Mouse (Mus musculus) sigmoid colon, adult 10 weeks (tissue): ENCODE measurements around the gene Vmn1r213. TPM values are rescaled to one million over a fixed set of nuclear protein-coding genes. Genes with fewer than 3 reads are reported as not detected.

Experiments used
- polyA plus RNA-seq: library from polyadenylated mRNA; stranded (reverse); fragments of 350-450 nt; fragmentation: Illumina TruSeq; extraction: RNeasy Lipid Tissue Mini Kit (QIAGEN cat#74804); gene quantifications from one replicate; pipeline ENCODE4 v1.2.3, GENCODE M21; 2014; ENCODE audit warnings: low read depth, low replicate concordance

The Vmn1r213 gene
- not detected for polyA plus RNA-seq

GRCm38 (mm10) chr13:23007356-23007755, at the start of gene Vmn1r213:
Vmn1r213 (plus strand) TSS chr13:23007656.

GRCm38 (mm10) chr13:23030118-23030517, 22.7 kb downstream of the Vmn1r213 start, which contains the start of gene Vmn1r214:
Vmn1r214 (plus strand) TSS chr13:23030418.

Other genes starting within 250 kb of the Vmn1r213 start
- not detected for gene Vmn1r208, start 230.3 kb upstream of the Vmn1r213 start, polyA plus RNA-seq
- not detected for gene Vmn1r209, start 198.0 kb upstream of the Vmn1r213 start, polyA plus RNA-seq
- not detected for gene Vmn1r210, start 176.3 kb upstream of the Vmn1r213 start, polyA plus RNA-seq
- gene Vmn1r211, start 150.1 kb upstream of the Vmn1r213 start, polyA plus RNA-seq = not detected
- not detected for gene Vmn1r212, start 123.5 kb upstream of the Vmn1r213 start, polyA plus RNA-seq
- not detected for gene Vmn1r214, start 22.8 kb downstream of the Vmn1r213 start, polyA plus RNA-seq
- gene Vmn1r215, start 60.4 kb downstream of the Vmn1r213 start, polyA plus RNA-seq = not detected
- gene Vmn1r217, start 110.6 kb downstream of the Vmn1r213 start, polyA plus RNA-seq = not detected
- gene Vmn1r218, start 125.5 kb downstream of the Vmn1r213 start, polyA plus RNA-seq = not detected
- gene Vmn1r219, start 151.7 kb downstream of the Vmn1r213 start, polyA plus RNA-seq = not detected
- gene Vmn1r220, start 180.3 kb downstream of the Vmn1r213 start, polyA plus RNA-seq = not detected
- not detected for gene Vmn1r221, start 206.5 kb downstream of the Vmn1r213 start, polyA plus RNA-seq
- not detected for gene Vmn1r222, start 228.3 kb downstream of the Vmn1r213 start, polyA plus RNA-seq
- gene Vmn1r223, start 239.5 kb downstream of the Vmn1r213 start, polyA plus RNA-seq = not detected